Mouse (Mus musculus) thymus, adult 2 months (tissue): ENCODE results near the gene Ccdc87. TPM values are rescaled to one million over a fixed set of nuclear protein-coding genes. Genes with fewer than 3 reads are reported as not detected.

Experiments
- DNase-seq: peaks from one replicate; pipeline ENCODE4 v3.0.0; 2021
- H3K27ac ChIP-seq: fragments of 200-500 bp; 2 replicates; pipeline ENCODE4 v1.5.1; 2012; ENCODE audit warnings: low read length, control low read depth; ENCODE audit not compliant: control insufficient read depth, insufficient read depth
- H3K27me3 ChIP-seq: fragments of 200-500 bp; 2 replicates; pipeline ENCODE4 v1.6.1; 2012; ENCODE audit warnings: mild to moderate bottlenecking, low read length, moderate library complexity, mixed read lengths; ENCODE audit not compliant: control insufficient read depth, insufficient read depth
- H3K36me3 ChIP-seq: fragments of 200-500 bp; 2 replicates; pipeline ENCODE4 v1.6.1; 2012; ENCODE audit warnings: mild to moderate bottlenecking, low read length, moderate library complexity; ENCODE audit not compliant: control insufficient read depth, insufficient read depth
- H3K4me1 ChIP-seq: fragments of 200-500 bp; replicated peaks from 2 replicates; pipeline ENCODE4 v1.6.1; 2012; ENCODE audit warnings: low read length; ENCODE audit not compliant: control insufficient read depth, insufficient read depth
- H3K4me3 ChIP-seq: fragments of 200-500 bp; 2 replicates; pipeline ENCODE4 v1.5.1; 2012; ENCODE audit warnings: mild to moderate bottlenecking, low read length, control low read depth, moderate library complexity; ENCODE audit not compliant: control insufficient read depth, insufficient read depth
- CTCF ChIP-seq: fragments of 200-500 bp; IDR thresholded peaks from 2 replicates; pipeline ENCODE4 v1.5.1; 2012; ENCODE audit warnings: mild to moderate bottlenecking, control low read depth, low read length, moderate library complexity, borderline replicate concordance; ENCODE audit not compliant: control insufficient read depth, poor library complexity, insufficient read depth; ENCODE audit errors: extremely low read depth
- POLR2A ChIP-seq: fragments of 200-500 bp; IDR thresholded peaks from 2 replicates; pipeline ENCODE4 v1.6.1; 2012; ENCODE audit warnings: mild to moderate bottlenecking, low read length, control low read depth, moderate library complexity; ENCODE audit not compliant: control insufficient read depth, poor library complexity, insufficient read depth; ENCODE audit errors: extremely low read depth
- WGBS: fragments of 180-500 bp; shearing (Covaris S2); methylation state at CpG from one replicate; pipeline ENCODE4 v1.1.7; 2018; 5-methylcytosine and 5-hydroxymethylcytosine counted together
- polyA plus RNA-seq: library from polyadenylated mRNA; depleted of rRNA; stranded (reverse); fragments of >200 nt; gene quantifications from 2 replicates; pipeline ENCODE4 v1.2.3, GENCODE M21; 2012

The Ccdc87 gene
- polyA plus RNA-seq, 1 experiment = 0.19 TPM

DNA sequence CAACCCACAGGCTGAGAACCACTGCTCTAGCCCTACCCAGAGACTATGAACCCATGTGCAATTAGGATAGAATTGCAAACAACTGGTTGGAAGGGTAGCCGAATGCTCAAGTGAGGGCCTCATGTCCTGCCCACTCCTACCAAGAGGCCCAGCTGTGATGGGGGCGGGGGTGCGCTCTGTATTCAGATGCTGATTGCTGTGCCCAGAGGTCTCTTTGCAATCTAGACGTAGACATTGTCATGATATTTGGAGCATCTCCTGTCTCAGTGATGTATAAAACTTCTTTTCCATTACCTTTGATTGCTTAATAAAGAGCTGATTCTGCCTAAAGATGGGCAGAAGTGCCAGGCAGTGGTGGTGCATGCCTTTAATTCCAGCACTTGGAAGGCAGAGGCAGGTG, 10.6 kb downstream of the Ccdc87 start:
- no peak overlapping the region for H3K4me3 ChIP-seq
- 87% methylated on average over 4 of the region's 4 CpGs for WGBS
- no peak overlapping the region for H3K27ac ChIP-seq
- H3K27me3 ChIP-seq = peaks cover 6% of the 10 kb centered on the region; the same call in 1 of the 2 replicates
- H3K4me1 ChIP-seq = no peaks in the 10 kb centered on the region
- no peaks in the 10 kb centered on the region for H3K36me3 ChIP-seq
- TF ChIP-seq CTCF (no peak), POLR2A (no peak)
- no peak for DNase-seq

DNA sequence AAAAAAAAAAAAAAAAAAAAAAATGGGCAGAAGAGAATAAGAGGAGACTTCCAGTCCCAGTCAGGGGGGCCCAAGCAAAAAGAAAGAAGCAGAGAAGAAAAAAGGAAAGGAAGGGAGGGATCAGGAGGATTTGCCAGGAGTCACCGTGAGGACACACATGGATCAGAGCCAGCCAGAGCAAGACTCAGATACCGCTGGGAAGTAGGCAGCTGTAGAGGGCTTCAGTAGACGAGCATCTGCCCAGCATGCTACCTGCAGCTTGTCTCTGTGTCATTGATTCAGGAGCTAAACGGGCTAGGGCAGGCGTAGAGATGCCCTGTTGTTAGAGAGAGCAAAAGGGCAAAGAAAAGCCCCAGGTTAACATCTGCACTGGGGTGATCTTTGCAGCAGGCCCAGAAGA, 11.1 kb downstream of the Ccdc87 start:
- H3K36me3 ChIP-seq = no peaks in the 10 kb centered on the region
- WGBS = 76% methylated on average over 5 of the region's 5 CpGs
- TF ChIP-seq CTCF = no peak
- TF ChIP-seq POLR2A = no peak
- DNase-seq = no peak
- H3K27me3 ChIP-seq = peaks cover 6% of the 10 kb centered on the region; the same call in 1 of the 2 replicates
- H3K27ac ChIP-seq = no peak overlapping the region
- no peaks in the 10 kb centered on the region for H3K4me1 ChIP-seq
- H3K4me3 ChIP-seq = no peak overlapping the region

GRCm38 (mm10) chr19:4854552-4855469, 15.6 kb downstream of the Ccdc87 start, which contains the start of gene Ctsf:
TSS of gene Ctsf (plus strand) at chr19:4855130.
- Histone ChIP-seq H3K4me1 (no peaks in the 10 kb centered on the region), H3K36me3 (no peaks in the 10 kb centered on the region), H3K27me3 (peaks cover 6% of the 10 kb centered on the region; the same call in 1 of the 2 replicates), H3K27ac (no peak within 1 kb of the TSS), H3K4me3 (peak within 1 kb of the TSS; percentile 12)
- no peak for DNase-seq
- WGBS = 7% methylated on average over 45 of the region's 45 CpGs
- TF ChIP-seq POLR2A (no peak), CTCF (no peak)

GRCm38 (mm10) chr19:4855470-4855820, 16.3 kb downstream of the Ccdc87 start:
- Histone ChIP-seq H3K27ac (no peak overlapping the region), H3K4me1 (no peaks in the 10 kb centered on the region), H3K27me3 (peaks cover 6% of the 10 kb centered on the region; the same call in 1 of the 2 replicates), H3K4me3 (peak overlapping the region; percentile 12), H3K36me3 (no peaks in the 10 kb centered on the region)
- WGBS = 22% methylated on average over 14 of the region's 14 CpGs
- TF ChIP-seq POLR2A = no peak
- TF ChIP-seq CTCF = no peak
- DNase-seq = no peak

GRCm38 (mm10) chr19:4855951-4856350, 16.8 kb downstream of the Ccdc87 start:
- Histone ChIP-seq H3K4me1 (no peaks in the 10 kb centered on the region), H3K36me3 (no peaks in the 10 kb centered on the region), H3K4me3 (no peak overlapping the region), H3K27me3 (peaks cover 6% of the 10 kb centered on the region; the same call in 1 of the 2 replicates), H3K27ac (no peak overlapping the region; the same call in 1 of the 2 replicates)
- no peak for DNase-seq
- TF ChIP-seq CTCF (no peak), POLR2A (no peak)
- WGBS = 85% methylated on average over 4 of the region's 4 CpGs

GRCm38 (mm10) chr19:4859081-4859480, 19.9 kb downstream of the Ccdc87 start:
- WGBS = 94% methylated on average over 6 of the region's 6 CpGs
- TF ChIP-seq CTCF (no peak), POLR2A (no peak)
- DNase-seq = no peak
- Histone ChIP-seq H3K36me3 (no peaks in the 10 kb centered on the region), H3K27me3 (peaks cover 4% of the 10 kb centered on the region; the same call in 1 of the 2 replicates), H3K4me3 (no peak overlapping the region), H3K27ac (no peak overlapping the region), H3K4me1 (no peaks in the 10 kb centered on the region)

DNA sequence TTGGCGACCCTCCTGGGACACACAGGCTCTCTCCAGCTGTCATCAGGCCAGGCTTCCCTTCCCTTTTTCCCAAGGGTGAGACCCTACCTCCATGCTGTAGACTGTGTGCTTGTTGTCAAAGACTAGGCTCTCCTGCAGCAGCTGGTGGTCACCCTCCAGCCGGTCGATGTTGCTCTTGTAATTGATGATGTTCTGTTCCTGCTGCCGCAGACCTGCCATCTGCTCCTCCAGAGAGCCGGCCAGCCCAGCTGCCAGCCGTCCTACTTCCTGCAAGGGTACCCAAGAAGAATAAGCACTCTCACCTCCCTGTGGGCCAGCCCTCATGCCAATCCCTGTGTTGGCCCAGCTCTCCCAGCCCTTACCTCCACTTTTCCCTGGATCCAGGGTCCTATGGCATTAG, 23.9 kb downstream of the Ccdc87 start:
- DNase-seq = no peak
- H3K4me1 ChIP-seq = no peaks in the 10 kb centered on the region
- 78% methylated on average over 6 of the region's 6 CpGs for WGBS
- H3K4me3 ChIP-seq = no peak overlapping the region
- TF ChIP-seq CTCF (no peak), POLR2A (no peak)
- no peak overlapping the region for H3K27ac ChIP-seq
- no peaks in the 10 kb centered on the region for H3K36me3 ChIP-seq
- no peaks in the 10 kb centered on the region; the same call in 1 of the 2 replicates for H3K27me3 ChIP-seq
